Mouse (Mus musculus) ES-CJ7 (cell line): ENCODE measurements around the gene Odf2.
"Not testable (repeated sequence)": the region's sequence is repeated elsewhere in the genome, so short reads cannot be mapped to it uniquely, and the experiment has no call there.

Experiments used
- DNase-seq: peaks from one replicate; pipeline ENCODE4 v3.0.0; 2011; ENCODE audit warnings: low read depth, low spot score

Gene Odf2

DNA sequence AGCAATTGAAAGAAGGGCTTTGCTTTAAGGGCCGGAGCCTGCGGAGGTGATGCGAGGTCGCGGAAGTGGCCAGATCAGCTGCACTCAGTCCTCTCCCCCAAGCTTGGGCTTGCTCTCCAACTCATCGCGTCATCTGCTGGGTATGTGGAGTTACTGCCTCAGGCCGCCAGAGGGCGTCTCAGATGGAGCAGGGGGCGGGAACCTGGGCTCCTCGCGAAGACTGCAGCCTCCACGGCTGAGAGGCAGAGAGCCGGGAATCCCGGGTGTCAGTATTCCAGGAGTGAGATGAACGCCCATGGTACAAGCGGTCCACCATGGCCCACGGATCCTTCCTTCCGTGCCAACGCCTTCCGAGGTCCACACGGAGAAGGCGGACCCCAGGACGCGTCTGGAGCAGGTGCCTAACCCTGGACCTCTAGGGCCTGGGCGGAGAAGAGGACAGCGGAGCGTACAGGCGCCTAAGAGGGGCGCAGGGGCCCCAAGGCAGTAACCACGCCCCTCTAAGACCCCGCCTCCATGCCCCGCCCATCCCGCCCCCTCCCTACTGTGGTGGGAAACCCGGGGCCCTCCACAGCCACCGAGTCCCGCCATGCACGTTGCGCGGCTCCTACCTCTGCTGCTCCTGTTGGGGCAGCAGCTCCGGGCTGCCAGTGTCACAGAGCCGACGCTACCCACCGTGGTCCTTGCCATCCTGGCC, 19.9 kb upstream of the Odf2 start, which contains the start of gene Cercam:
Gene Cercam, plus strand, starts transcription at position 216 of the 697 bp plus-strand sequence.
- DNase-seq, result peak; percentile 92

DNA sequence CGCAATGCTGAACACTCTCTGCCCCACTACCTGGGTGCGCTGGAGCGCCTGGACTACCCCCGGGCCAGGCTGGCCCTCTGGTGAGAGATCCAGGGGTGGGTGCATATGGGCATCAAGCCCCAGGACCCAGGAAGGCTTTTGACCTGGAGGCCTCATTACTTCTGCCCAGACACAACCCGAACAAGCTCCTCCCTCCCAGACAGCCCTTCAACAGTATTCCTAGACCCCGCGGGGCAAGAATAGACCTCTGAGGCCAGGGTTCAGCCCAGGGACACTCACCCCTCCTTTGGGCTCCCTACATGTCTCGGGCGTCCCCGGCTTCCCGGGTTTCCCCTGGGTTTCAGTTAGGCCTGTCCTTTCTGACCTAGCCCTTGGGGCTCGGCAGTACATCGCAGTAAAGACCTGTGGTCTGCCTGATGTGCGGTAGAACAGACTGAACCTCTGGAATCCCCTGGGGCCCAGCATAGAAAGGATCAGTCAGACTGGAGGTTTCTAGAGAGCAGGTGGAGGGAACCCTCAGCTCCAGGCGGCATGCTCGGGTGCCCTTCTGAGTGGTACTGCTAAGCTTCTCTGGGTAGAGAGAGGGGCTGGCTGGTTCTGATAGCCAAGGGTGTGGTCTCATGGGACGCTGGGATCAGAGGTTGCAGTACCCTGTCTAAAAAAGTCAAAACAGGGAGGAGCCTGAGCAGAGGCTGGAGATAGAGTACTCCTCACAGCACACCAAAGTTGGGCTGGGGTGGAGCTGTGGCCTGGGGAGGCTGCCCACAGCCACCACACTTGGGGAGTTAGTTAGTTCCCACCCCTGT, 19.2 kb upstream of the Odf2 start:
- peak; percentile 44 for DNase-seq

DNA sequence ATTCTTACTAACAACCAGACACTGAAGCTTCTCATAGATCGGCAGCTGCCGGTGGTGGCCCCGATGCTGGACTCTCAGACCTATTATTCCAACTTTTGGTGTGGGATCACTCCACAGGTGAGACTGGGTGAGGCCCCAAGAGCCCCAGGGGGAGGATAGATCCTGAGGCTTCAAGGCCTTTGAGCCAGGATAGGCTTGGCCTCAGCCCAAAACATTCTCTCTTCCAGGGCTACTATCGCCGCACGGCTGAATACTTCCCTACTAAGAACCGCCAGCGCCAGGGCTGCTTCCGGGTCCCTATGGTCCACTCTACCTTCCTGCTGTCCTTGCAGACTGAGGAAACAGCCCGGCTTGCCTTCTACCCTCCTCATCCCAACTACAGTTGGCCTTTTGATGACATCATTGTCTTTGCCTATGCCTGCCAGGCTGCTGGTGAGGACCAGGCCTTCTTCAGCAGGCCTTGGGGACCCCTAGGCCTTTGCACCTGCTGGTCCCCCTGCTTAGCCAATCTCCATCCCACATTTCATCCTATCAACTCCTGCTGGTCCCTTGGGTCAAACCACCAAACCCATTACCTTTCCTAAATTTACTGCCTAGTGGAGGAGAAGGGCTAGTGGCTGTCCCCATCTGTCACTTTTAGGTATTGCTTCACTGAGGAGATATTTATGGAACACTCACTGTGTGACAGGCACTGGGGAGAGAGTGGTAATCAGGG, 16.3 kb upstream of the Odf2 start:
- no peak for DNase-seq

DNA sequence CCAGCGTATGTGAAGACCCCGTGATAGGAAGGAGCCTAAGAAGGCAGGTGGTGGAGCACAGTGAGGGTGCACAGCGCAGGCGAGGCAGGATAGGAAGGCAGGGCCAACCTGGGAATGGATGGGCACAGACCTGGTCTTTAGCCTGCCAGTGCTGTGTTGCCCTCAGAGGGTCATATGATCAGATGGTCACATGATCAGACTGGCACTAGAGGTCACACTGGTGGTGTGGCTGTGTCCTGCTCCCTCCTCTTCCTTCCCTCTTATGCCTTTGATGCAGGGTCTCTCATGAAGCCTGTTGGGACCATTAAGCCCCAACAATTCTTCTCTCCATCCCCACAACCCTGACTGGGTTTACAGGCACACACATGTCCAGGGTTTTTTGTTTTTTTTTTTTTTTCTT, 15.2 kb upstream of the Odf2 start:
- DNase-seq, result no peak

DNA sequence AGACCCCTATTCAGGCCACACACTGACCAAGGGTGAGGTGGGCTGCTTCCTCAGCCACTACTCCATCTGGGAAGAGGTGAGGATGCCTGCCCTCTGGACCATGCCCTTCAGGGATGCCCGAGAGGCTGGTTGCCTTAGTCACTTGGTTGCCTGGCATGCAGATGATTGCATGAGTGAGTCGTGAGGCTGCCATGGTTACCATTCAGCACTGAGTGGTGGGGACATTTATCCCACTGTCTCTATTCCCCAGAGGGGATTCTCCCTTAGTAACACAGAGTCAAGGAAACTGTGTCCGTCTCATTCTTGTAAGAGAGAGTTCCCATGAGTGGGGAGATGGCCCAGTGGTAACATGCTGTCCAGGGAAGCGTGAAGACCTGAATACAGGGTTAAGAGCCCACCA, 11.0 kb upstream of the Odf2 start:
- DNase-seq, result no peak

DNA sequence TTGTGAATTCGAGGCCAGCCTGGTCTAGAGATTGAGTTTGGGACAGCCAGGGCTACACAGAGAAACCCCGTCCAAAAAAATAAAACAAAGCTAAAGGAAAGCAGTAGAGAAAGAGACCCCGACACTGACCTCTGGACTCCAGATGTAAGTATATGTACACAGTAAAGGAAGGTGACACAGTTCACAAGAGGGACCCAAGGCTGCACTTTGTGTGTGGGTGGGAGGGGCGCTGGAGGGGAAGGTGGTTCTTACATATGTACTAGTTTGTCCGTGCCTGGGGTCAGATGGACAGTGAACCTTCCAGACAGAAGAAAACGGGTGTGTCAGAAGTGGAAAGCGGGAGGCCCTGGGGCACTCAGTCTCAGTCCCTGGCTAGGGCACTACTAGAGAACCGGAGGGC, 9.8 kb upstream of the Odf2 start:
- DNase-seq, result no peak

DNA sequence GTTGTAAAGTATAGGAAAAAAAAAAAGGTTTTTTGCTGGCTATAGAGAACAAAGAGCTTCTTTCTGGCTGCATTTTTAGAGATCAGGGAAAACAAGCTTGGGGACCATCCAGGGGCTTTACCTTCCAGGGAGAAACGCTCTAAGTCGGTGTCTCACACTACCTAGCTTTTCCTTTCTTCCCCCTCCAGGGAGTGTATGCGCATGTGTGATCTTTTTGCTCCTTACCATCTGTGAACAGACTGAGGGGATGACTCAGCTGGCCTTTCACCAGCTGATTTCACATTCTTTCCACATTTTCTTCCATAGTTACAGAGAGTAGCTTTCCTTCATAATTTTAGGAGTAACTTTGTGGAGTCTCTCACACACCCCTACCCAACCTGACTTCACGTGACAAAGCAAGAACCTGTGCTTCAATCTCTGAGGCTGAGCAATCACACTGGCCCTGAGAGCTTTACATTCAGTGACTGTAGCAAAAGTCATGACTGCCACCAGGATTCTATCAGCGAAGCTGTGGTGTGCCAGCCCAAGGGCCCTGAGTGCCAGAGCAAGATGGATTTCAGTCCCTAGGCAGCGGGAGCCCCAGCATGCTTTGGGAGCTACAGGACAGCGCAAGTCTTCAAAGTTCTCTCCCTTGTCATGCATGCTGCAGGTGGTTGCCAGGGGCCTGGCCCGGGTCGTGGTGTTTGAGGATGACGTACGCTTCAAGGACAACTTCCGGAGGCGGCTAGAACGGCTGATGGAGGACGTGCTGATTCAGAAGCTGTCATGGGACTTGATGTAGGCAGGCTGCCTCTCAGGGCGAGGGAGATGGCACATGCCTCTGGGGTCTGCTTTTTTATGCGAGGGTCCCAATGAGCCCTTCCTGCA, 8.8 kb upstream of the Odf2 start:
- DNase-seq, result peak; percentile 58

DNA sequence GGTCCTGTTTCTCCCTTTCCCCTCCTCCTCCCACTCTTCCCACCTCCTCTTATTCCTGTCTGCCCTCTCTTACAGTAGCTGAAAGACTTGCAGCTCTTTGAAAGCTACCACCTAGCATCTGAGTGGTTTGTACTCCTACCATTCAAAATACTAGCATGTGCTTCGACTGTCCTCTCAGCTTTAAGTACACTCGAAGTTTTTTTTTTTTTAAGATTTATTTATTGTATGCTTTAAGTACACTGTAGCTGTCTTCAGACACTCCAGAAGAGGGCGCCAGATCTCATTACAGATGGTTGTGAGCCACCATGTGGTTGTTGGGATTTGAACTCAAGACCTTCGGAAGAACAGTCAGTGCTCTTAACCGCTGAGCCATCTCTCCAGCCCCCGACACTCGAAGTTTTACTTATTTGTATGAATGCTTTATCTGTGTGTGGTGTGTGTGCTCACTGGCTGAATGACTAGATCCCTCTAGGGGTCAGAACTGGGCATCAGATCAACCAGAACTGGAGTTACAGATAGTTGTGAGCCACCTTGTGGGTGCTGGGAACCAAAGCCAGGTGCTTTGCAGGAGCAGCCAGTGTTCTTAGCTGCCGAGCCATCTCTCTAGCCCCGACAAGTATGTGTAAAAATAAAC, 2.2 kb upstream of the Odf2 start:
- DNase-seq, result peak; percentile 37

DNA sequence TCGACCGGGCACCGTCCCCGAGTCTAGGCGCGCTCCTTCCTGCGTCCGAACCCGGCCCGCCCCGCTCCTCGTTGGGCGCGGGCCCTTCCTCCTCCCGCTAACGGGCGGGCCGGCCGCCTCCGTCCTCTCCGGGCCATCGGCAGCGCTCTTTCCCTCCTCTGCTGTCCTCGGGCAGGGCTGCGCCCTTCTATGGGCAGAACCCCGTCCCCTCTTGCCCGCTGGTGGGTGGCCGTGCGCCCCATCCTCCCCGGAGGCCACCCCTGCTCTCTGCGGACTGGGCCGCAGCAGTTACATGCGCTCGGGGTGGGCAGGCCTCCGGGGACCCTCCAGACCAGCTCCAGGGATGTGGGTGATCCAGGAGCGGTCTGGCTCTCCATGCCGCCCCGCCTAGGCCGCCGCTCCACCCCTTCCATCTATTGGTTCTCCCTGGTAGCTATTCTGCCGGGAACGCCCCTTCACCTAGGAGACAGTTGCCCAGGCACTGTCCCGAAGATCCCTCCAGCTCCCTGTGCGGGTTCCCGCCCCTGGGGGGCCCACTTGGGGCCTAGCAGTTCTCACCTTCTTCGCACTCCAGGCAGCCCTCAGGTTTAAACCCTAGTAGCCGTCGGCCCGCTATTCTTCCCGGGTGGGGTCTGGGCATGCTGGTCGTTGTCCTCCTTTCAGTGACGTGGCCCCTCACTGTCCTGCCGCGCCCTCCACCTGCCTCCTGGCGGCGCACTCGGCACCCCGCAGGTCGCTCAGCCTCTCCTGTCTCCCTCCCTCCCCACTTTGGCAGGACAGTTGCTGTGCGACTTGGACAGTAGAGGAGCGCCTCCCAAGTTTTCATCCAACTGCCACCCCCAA, 1.2 kb downstream of the Odf2 start:
- peak; percentile 88 for DNase-seq

DNA sequence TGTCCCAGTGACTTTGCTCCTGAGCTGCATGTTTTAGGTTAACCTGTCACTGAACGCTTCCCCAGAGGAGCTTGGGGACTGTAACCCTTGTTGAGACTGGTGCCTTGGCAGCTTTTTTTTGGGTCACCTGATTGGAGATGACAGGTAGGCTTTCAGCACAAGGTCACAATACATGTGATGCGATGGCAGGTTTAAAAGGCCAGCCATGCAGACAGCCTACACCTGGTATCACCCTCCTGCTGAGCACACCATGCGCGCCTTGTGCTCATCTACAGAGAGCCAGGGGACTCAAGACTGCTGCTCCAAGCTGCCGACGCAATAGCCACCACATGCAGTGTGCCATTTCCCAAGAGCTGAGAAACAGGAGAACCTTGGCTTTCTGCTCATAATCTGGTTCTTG, 2.8 kb downstream of the Odf2 start:
- DNase-seq, result no peak

DNA sequence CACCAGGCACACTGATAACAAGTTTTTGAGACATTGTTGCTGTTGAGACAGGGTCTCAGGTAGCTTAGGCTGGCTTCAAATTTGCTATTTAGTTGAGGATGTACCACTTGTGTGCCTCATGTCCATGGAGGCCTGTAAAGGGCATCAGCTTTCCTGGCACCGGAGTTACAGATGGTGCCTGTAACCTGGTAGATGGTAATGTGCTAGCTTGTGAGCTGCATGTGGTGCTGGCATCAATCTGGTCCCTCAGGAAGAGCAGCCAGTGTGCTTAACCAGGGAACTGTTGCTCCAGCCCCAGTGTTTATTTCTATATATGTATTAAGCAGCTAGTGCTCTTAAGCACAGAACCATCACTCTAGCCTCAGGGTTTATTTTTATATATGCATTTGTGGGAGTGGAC, 7.0 kb downstream of the Odf2 start:
- no peak for DNase-seq

DNA sequence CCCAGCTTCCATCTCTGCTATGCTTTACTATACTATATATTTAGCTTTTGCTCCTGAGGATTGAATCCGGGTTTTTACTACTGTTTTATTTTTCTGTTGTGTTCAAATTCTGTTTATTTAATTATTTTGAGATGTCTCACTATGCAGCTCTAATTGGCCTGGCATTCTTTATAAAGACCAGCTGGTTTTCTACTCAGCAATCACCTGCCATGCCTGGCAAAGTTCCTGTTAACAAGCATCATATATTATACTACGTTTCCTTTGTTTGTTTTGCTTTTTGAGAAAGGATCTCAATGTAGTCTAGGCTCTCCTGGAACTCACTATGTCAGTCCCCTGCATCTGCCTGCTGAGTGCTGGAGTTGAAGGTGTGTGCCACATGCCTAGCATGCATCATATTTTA, 8.3 kb downstream of the Odf2 start:
- DNase-seq, result no peak

DNA sequence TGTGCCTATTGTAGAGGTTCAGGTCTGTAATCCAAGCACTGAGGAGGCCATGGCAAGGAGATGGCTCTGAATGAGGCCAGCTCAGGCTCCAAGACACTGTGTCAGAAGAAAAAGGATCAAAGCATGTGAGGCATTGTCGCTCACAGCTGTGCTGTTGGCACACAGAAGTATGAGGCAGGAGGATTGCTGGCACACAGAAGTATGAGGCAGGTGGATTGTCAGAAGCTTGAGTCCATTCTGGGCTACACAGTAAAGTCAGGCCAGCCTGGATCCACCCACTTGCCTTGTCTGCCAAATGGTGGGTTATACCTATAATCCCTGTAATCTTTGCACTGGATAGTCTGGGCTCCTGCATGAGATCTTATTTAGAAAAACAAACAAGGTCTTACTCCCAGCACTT, 9.1 kb downstream of the Odf2 start:
- no peak for DNase-seq

DNA sequence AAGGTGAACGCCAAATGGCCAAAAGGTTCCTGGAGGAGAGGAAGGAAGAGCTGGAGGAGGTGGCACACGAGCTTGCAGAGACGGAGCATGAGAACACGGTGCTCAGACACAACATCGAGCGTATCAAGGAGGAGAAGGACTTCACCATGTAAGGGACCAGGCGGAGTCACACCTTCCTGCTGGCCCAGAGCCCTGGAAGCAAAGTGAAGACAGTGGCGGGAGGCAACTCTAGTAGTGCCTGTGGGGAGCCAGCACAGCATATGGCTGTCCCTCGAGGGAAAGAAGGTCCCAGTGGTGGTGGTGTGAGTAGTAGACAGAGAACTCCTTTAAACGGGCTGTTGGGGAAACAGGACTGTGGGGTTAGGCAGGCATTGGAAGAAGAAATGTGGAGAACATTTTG, 13.2 kb downstream of the Odf2 start:
- no peak for DNase-seq

DNA sequence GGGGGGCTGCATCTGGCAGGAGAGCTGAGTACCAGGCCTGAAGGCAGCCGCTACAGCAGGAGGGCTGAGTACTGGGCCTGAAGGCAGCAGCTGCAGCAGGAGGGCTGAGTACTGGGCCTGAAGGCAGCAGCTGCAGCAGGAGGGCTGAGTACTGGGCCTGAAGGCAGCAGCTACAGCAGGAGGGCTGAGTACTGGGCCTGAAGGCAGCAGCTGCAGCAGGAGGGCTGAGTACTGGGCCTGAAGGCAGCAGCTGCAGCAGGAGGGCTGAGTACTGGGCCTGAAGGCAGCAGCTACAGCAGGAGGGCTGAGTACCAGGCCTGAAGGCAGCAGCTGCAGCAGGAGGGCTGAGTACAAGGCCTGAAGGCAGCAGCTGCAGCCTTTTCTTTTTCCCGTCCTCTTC, 19.1 kb downstream of the Odf2 start:
- not testable (repeated sequence) for DNase-seq

DNA sequence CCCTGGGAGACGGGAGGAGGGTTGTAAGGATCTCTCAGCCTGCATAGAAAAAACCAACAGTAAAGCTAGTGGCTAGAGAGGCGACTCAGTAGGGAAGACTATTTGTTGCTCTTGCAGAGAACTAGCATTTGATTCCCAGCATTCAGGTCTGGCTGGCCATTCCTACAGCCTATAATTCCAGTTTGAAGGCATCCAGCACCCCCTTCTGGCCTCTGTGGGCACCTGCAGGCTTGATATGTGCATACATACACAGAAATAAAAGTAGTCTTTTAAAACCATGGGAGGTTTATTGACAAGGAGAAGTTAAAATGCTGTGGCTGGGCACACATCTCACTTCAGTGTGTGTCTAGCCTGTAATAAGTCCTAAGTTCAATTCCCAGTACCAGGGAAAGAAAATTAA, 21.0 kb downstream of the Odf2 start:
- DNase-seq, result peak; percentile 63

DNA sequence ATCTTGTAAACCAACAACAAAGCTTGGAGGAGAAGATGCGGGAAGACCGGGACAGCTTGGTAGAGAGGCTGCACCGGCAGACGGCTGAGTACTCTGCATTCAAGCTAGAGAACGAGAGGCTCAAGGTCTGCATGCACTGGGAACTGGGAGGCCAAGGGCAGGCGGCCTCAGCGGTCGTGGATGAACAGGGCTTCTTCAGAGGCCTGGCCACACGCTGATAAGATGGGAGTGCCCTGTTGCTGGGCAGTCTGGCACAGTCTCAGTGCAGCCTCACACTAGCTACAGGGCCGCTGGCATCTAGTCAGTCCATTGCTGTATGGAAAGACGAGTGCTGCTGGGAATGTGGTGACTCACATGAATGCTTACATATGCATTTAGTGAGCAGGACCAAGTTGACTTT, 28.6 kb downstream of the Odf2 start:
- no peak for DNase-seq

DNA sequence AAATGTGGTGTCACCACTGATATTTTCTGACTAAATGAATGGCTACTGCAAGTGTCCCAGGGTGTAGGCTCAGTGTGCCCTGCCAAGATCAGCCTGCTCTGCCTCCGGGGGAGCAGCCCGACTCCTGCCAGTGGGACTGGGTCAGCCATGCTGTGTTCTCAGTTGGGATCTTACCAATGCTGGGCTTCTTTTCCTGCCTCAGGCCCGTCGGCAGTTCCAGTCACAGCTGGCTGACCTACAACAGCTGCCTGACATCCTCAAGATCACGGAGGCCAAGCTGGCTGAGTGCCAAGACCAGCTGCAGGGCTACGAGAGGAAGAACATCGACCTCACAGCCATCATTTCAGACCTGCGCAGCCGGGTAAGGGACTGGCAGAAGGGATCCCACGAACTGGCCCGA, 33.0 kb downstream of the Odf2 start:
- DNase-seq, result peak; percentile 42

DNA sequence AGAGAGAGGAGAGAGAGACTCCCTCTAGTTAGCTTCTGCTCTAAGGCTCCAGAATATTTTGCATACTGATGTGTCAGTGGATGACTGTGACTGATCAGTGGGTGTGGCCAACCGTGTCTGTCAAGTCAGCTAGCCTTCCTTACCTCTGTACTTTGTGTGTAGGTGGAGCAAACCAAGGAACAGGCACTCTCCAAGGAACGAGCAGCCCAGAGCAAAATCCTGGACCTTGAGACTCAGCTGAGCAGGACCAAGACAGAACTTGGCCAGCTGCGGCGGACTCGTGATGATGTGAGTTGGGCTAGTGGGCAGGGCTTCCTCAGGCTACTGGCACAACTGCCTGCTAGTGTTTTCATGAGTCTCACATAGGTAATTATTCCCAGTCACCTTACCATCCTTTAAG, 37.5 kb downstream of the Odf2 start:
- no peak for DNase-seq

DNA sequence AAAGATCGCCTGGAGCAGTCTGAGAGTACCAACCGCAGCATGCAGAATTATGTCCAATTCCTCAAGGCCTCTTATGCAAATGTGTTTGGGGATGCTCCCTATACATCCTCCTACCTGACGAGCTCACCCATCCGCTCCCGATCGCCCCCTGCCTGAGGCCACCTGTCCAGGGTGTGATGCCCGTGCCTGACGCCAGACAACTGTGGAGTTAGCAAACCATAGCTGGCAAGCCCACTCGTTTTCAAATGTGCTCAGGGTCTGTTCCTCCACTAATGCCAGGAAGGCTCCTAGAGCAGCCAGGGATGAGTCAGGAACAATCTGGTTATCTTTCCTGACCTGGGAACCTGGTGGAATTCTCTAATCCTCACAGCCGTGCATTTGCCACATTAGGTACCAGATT, 41.5 kb downstream of the Odf2 start:
- DNase-seq, result peak; percentile 44
